Mouse (Mus musculus) spleen, adult 2 months (tissue): ENCODE measurements around the gene Mtg1.

Experiments used
- CTCF ChIP-seq: fragments of 200-500 bp; IDR thresholded peaks from 2 replicates; pipeline ENCODE4 v1.5.1; 2011; ENCODE audit warnings: mild to moderate bottlenecking, inconsistent platforms; ENCODE audit not compliant: insufficient read depth, insufficient read length, insufficient replicate concordance; ENCODE audit errors: extremely low read depth
- POLR2A ChIP-seq: fragments of 200-500 bp; IDR thresholded peaks from 2 replicates; pipeline ENCODE4 v1.6.1; 2011; ENCODE audit warnings: low read depth, low read length, inconsistent platforms

GRCm38 (mm10) chr7:140092924-140093528, 44.3 kb upstream of the Mtg1 start, which contains the start of gene Prap1:
- TF ChIP-seq POLR2A (no peak), CTCF (no peak)
